Mouse (Mus musculus): ENCODE measurements around the gene Mybpc2. TPM values are rescaled to one million over a fixed set of nuclear protein-coding genes. Genes with fewer than 3 reads are reported as not detected.

The Mybpc2 gene
- total and polyA plus RNA-seq, 3 experiments, result 2.0 to 8.3 (median 5.0) TPM

DNA sequence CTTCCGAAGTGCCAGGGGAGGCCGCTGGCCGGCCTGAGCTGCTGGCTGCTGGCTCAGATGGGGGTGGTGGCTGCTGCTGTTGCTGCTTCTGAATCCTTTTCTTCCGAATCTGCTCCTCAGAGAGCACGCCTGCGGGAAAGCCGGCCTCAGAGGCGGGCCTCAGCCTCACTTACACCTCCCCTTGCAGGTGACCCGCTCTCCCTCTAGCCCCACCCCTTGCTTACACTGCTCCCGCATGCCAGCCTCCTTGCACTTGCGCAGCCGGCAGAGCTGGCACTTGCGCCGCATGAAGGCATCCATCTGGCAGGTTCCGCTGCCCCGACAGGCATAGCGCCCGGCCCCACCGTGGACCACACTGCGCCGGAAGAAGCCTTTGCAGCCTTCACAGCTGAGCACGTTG, 27.3 kb upstream of the Mybpc2 start:
- peaks cover 30 to 37% of the 10 kb centered on the region in 2 experiments for H3K36me3 ChIP-seq (replicated peaks in 1 of 2; ENCODE audit: control insufficient read depth in 1 of 2, insufficient read depth in 1 of 2, low read length in 1 of 2)
- dilution Hi-C loops (cut with MboI; ENCODE audit: extremely low pct_ligation_motif_present, extremely low pct_unique_long_range_greater_than_20kb, low sequenced_read_pairs), result no loop called here

DNA sequence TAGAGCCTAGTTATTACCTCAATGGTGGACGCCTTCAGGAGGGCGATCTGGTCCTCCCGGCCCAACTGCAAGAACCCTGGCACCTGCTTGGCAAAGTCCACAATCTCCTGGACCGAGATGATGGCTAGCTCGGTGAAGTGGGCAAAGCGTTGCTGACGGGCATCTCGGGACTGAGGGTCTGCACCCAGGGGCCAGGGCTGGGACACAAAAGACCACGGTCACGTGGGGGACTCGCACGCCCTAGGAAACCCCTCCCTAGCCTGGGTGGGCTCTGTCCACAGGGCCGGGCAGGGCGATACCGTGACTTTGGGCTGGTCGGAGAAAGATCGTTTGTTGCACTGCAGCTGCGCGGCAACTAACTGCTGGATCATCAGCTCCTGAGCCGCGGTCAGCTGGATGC, 26.8 kb upstream of the Mybpc2 start:
- H3K79me2 ChIP-seq (replicated peaks; ENCODE audit: control insufficient read depth, extremely low read depth, insufficient read depth, poor library complexity, severe bottlenecking), result peaks cover 10% of the 10 kb centered on the region; the same call in 1 of the 2 replicates
- in situ Hi-C loops (cut with MboI; ENCODE audit: low pct_ligation_motif_present, low pct_unique_long_range_greater_than_20kb, low sequenced_read_pairs) (loop anchor here (5.0 kb wide), 1 partner anchor 44 kb away; no protein-coding TSS in a partner anchor), dilution Hi-C loops (cut with MboI; ENCODE audit: extremely low pct_ligation_motif_present, extremely low pct_unique_long_range_greater_than_20kb, low sequenced_read_pairs) (no loop called here)
- no peak for DNase-seq (ENCODE audit: extremely low read depth)
- no peak overlapping the region for H3K4me2 ChIP-seq (ENCODE audit: insufficient read depth, low read depth, poor library complexity, severe bottlenecking)
- H3K9me3 ChIP-seq (replicated peaks; ENCODE audit: low read length), result no peaks in the 10 kb centered on the region
- no peak overlapping the region for H3K4me3 ChIP-seq (replicated peaks in 1 of 3; ENCODE audit: low read depth in 2 of 3, low read length in 2 of 3, poor library complexity in 1 of 3)
- no peaks in the 10 kb centered on the region for H3K27me3 ChIP-seq (replicated peaks)
- peaks cover 12 to 27% of the 10 kb centered on the region in 2 experiments for H3K4me1 ChIP-seq (ENCODE audit: control insufficient read depth in 1 of 2, insufficient read depth in 2 of 2)
- no peak overlapping the region for H3K27ac ChIP-seq (ENCODE audit: insufficient read depth, low read depth)
- H3K36me3 ChIP-seq (replicated peaks in 1 of 2; ENCODE audit: control insufficient read depth in 1 of 2, insufficient read depth in 1 of 2, low read length in 1 of 2), result peaks cover 30 to 37% of the 10 kb centered on the region in 2 experiments
- H3K9ac ChIP-seq (ENCODE audit: insufficient read depth, low read depth), result no peak overlapping the region
- no peak for TF ChIP-seq MAZ (IDR thresholded peaks at IDR 0.05; ENCODE audit: low read depth, low read length)
- TF ChIP-seq KAT2A (IDR thresholded peaks at IDR 0.05; ENCODE audit: insufficient replicate concordance, low read length), result no peak
- no peak for TF ChIP-seq IRF4 (IDR thresholded peaks at IDR 0.05; ENCODE audit: low read depth, low read length)

More for the DNA sequence above, 27.3 kb upstream of the Mybpc2 start:
- peaks cover 11 to 27% of the 10 kb centered on the region in 2 experiments for H3K4me1 ChIP-seq (ENCODE audit: control insufficient read depth in 1 of 2, insufficient read depth in 2 of 2)
- no peak for DNase-seq (ENCODE audit: extremely low read depth)
- H3K4me3 ChIP-seq (replicated peaks in 1 of 3; ENCODE audit: low read depth in 2 of 3, low read length in 2 of 3, poor library complexity in 1 of 3), result no peak overlapping the region
- TF ChIP-seq GABPA (IDR thresholded peaks at IDR 0.05; ENCODE audit: insufficient replicate concordance, low read depth, low read length), result no peak
- TF ChIP-seq SIN3A (IDR thresholded peaks at IDR 0.05; ENCODE audit: low read length), result no peak
- no peak for TF ChIP-seq E2F4 (IDR thresholded peaks at IDR 0.05; ENCODE audit: insufficient replicate concordance, low read depth, low read length)
- TF ChIP-seq ZNF384 (IDR thresholded peaks at IDR 0.05; ENCODE audit: low read depth, low read length), result no peak
- TF ChIP-seq USF1 (IDR thresholded peaks at IDR 0.05; ENCODE audit: low read depth, low read length), result no peak
- no peak for TF ChIP-seq NELFE (IDR thresholded peaks at IDR 0.05; ENCODE audit: low read depth, low read length)
- no peak for TF ChIP-seq MAZ (IDR thresholded peaks at IDR 0.05; ENCODE audit: low read depth, low read length)
- TF ChIP-seq ELF1 (IDR thresholded peaks at IDR 0.05; ENCODE audit: low read depth, low read length), result no peak
- TF ChIP-seq ZMIZ1 (IDR thresholded peaks at IDR 0.05; ENCODE audit: low read depth, low read length), result no peak
- TF ChIP-seq MEF2A (IDR thresholded peaks at IDR 0.05; ENCODE audit: borderline replicate concordance, low read depth, low read length), result no peak
- no peak for TF ChIP-seq EP300 (IDR thresholded peaks at IDR 0.05; ENCODE audit: low read length)
- H3K27ac ChIP-seq (ENCODE audit: insufficient read depth, low read depth), result no peak overlapping the region
- H3K9me3 ChIP-seq (replicated peaks; ENCODE audit: low read length), result no peaks in the 10 kb centered on the region
- no peaks in the 10 kb centered on the region for H3K27me3 ChIP-seq (replicated peaks)
- H3K4me2 ChIP-seq (ENCODE audit: insufficient read depth, low read depth, poor library complexity, severe bottlenecking), result no peak overlapping the region
- in situ Hi-C loops (cut with MboI; ENCODE audit: low pct_ligation_motif_present, low pct_unique_long_range_greater_than_20kb, low sequenced_read_pairs), result loop anchor here (5.0 kb wide), 1 partner anchor 44 kb away; no protein-coding TSS in a partner anchor
- H3K79me2 ChIP-seq (replicated peaks; ENCODE audit: control insufficient read depth, extremely low read depth, insufficient read depth, poor library complexity, severe bottlenecking), result peaks cover 6% of the 10 kb centered on the region; the same call in 1 of the 2 replicates
- H3K9ac ChIP-seq (ENCODE audit: insufficient read depth, low read depth), result no peak overlapping the region

DNA sequence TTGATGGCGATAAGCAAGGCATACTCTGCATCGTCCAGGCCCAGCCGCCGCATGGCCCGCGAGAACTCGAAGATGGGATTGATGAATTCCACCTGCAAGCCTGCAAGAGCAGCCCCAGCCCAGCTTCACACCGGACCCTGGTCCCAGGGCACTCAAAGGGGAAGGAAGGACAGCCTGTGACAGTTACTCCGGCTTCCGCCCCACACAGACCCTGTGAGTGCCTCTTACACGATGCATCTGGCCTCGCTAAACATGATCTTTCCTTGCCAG, 25.9 kb upstream of the Mybpc2 start:
- no peaks in the 10 kb centered on the region for H3K27me3 ChIP-seq (replicated peaks)
- no peak overlapping the region for H3K27ac ChIP-seq (ENCODE audit: insufficient read depth, low read depth)
- no peak overlapping the region for H3K4me2 ChIP-seq (ENCODE audit: insufficient read depth, low read depth, poor library complexity, severe bottlenecking)
- peaks cover 12 to 33% of the 10 kb centered on the region in 2 experiments for H3K4me1 ChIP-seq (ENCODE audit: control insufficient read depth in 1 of 2, insufficient read depth in 2 of 2)
- no peak for TF ChIP-seq USF2 (conservative IDR thresholded peaks at IDR 0.05; ENCODE audit: low read depth, low read length)
- DNase-seq (ENCODE audit: extremely low read depth), result no peak
- in situ Hi-C loops (cut with MboI; ENCODE audit: low pct_ligation_motif_present, low pct_unique_long_range_greater_than_20kb, low sequenced_read_pairs), result loop anchor here (5.0 kb wide), 1 partner anchor 43 kb away; no protein-coding TSS in a partner anchor
- dilution Hi-C loops (cut with MboI; ENCODE audit: extremely low pct_ligation_motif_present, extremely low pct_unique_long_range_greater_than_20kb, low sequenced_read_pairs), result no loop called here
- peaks cover 3% of the 10 kb centered on the region for H3K9me3 ChIP-seq (replicated peaks; ENCODE audit: low read length)
- peaks cover 30 to 40% of the 10 kb centered on the region in 2 experiments for H3K36me3 ChIP-seq (replicated peaks in 1 of 2; ENCODE audit: control insufficient read depth in 1 of 2, insufficient read depth in 1 of 2, low read length in 1 of 2)
- peaks cover 10% of the 10 kb centered on the region; the same call in 1 of the 2 replicates for H3K79me2 ChIP-seq (replicated peaks; ENCODE audit: control insufficient read depth, extremely low read depth, insufficient read depth, poor library complexity, severe bottlenecking)
- H3K4me3 ChIP-seq (replicated peaks in 1 of 3; ENCODE audit: low read depth in 2 of 3, low read length in 2 of 3, poor library complexity in 1 of 3), result no peak overlapping the region
- H3K9ac ChIP-seq (ENCODE audit: insufficient read depth, low read depth), result no peak overlapping the region
